ENCODE assay signal across 10 mouse cellular contexts in the genomic region with DNA sequence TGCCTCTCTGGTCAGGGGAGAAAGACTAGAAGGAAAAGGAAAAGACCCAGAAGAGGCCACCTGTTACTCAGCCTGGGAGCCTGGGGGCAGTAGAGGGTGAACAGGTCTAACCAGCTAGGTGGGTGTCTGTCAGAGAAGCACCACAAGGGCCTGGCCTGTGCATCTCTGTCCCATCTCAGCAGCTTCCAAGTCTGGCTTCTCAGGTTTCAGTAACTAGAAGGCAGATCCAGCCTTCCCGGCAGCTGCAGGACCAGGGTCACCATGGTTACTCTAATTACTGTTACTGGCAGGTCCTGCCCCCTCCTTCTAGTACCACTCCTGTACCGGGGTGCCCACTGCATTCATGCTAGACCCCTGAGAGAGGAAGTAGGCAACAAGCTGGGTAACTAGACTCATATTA. TPM values are rescaled to one million over a fixed set of nuclear protein-coding genes. Genes with fewer than 3 reads are reported as not detected.
DNase-seq lines count a peak whose midpoint lies in the region; ATAC-seq and TF ChIP-seq lines count a peak whose summit lies in the region.
"Had no signal": no experiment of that assay in that cellular context is flagged by ENCODE, and none has a peak within 500 bp of the region (broad histone marks: within the 10 kb centered on the region; RNA-seq: fewer than 3 reads in every experiment).

No protein-coding gene starts in this region.

- DNase-seq in kidney, postnatal 0 days (ENCODE audit: low spot score) = peak; percentile 54
- DNase-seq in kidney, adult 18-20 months = no peak
- DNase-seq in neural tube, embryonic 11.5 days (ENCODE audit: low spot score) = no peak
- DNase-seq in cerebellum, adult 9-11 months = no peak
- DNase-seq in cerebellum, postnatal 36 days = no peak
- DNase-seq: liver, embryonic 13.5 days had no signal

- WGBS in kidney, postnatal 0 days = 7% methylated on average over 2 of the region's 2 CpGs
- 7% methylated on average over 2 of the region's 2 CpGs for WGBS in forebrain, embryonic 13.5 days
- WGBS in neural tube, embryonic 11.5 days = 7% methylated on average over 2 of the region's 2 CpGs

- H3K4me2 ChIP-seq in kidney, postnatal 0 days (ENCODE audit: low read length) = no peak overlapping the region
- no peak overlapping the region for H3K4me2 ChIP-seq in forebrain, embryonic 13.5 days
- H3K4me2 ChIP-seq in neural tube, embryonic 11.5 days (ENCODE audit: low read depth) = no peak overlapping the region
- H3K4me2 ChIP-seq: hindbrain, embryonic 15.5 days; liver, embryonic 13.5 days had no signal

- no peak overlapping the region for H3K9ac ChIP-seq in kidney, postnatal 0 days (ENCODE audit: low read depth, low read length)
- peak overlapping the region; percentile 54 for H3K9ac ChIP-seq in forebrain, embryonic 13.5 days
- H3K9ac ChIP-seq in neural tube, embryonic 11.5 days (ENCODE audit: low read length) = no peak overlapping the region
- H3K9ac ChIP-seq: hindbrain, embryonic 15.5 days; liver, embryonic 13.5 days had no signal

- H3K36me3 ChIP-seq in kidney, postnatal 0 days (ENCODE audit: insufficient read depth, low read length) = peaks cover 27% of the 10 kb centered on the region
- peaks cover 42% of the 10 kb centered on the region for H3K36me3 ChIP-seq in forebrain, embryonic 13.5 days (ENCODE audit: poor library complexity, severe bottlenecking)
- H3K36me3 ChIP-seq in neural tube, embryonic 11.5 days (ENCODE audit: control insufficient read depth, insufficient read depth, low read length) = peaks cover 12% of the 10 kb centered on the region

- no peak for TF ChIP-seq POLR2A in bone marrow macrophage, adult 2 months (IDR thresholded peaks at IDR 0.05; ENCODE audit: borderline replicate concordance, low read depth, low read length)

- H3K9me3 ChIP-seq in kidney, postnatal 0 days (replicated peaks; ENCODE audit: low read length) = no peaks in the 10 kb centered on the region
- H3K9me3 ChIP-seq in forebrain, embryonic 13.5 days (replicated peaks) = no peaks in the 10 kb centered on the region
- H3K9me3 ChIP-seq in neural tube, embryonic 11.5 days (ENCODE audit: control insufficient read depth, low read length) = no peaks in the 10 kb centered on the region
- H3K9me3 ChIP-seq: hindbrain, embryonic 15.5 days; liver, embryonic 13.5 days had no signal

- H3K27me3 ChIP-seq in kidney, postnatal 0 days (ENCODE audit: insufficient read depth, low read length) = no peaks in the 10 kb centered on the region
- no peaks in the 10 kb centered on the region for H3K27me3 ChIP-seq in forebrain, embryonic 13.5 days
- H3K27me3 ChIP-seq in neural tube, embryonic 11.5 days (ENCODE audit: control insufficient read depth, insufficient read depth, low read length) = no peaks in the 10 kb centered on the region
- H3K27me3 ChIP-seq: hindbrain, embryonic 15.5 days; liver, embryonic 13.5 days had no signal

- H3K27ac ChIP-seq in kidney, postnatal 0 days = no peak overlapping the region
- H3K27ac ChIP-seq in bone marrow macrophage, adult 2 months (ENCODE audit: insufficient read depth, low read depth, low read length) = peak overlapping the region; percentile 11
- H3K27ac ChIP-seq in forebrain, embryonic 13.5 days = no peak overlapping the region
- 0 out of 2 replicates have a peak overlapping the region, but pooled peaks have one; percentile 11 for H3K27ac ChIP-seq in neural tube, embryonic 11.5 days (ENCODE audit: low read depth, low read length)
- H3K27ac ChIP-seq: hindbrain, embryonic 15.5 days; liver, embryonic 13.5 days had no signal

- no peaks in the 10 kb centered on the region for H3K4me1 ChIP-seq in kidney, postnatal 0 days (replicated peaks; ENCODE audit: insufficient read depth, low read length)
- H3K4me1 ChIP-seq in bone marrow macrophage, adult 2 months (ENCODE audit: control insufficient read depth, insufficient read depth, low read length) = peaks cover 53% of the 10 kb centered on the region
- peaks cover 23% of the 10 kb centered on the region for H3K4me1 ChIP-seq in forebrain, embryonic 13.5 days
- 0 out of 2 replicates have a peak, but pooled peaks cover 5% of the 10 kb centered on the region for H3K4me1 ChIP-seq in neural tube, embryonic 11.5 days (ENCODE audit: control insufficient read depth, insufficient read depth, low read length)

- no peak overlapping the region for H3K4me3 ChIP-seq in kidney, postnatal 0 days (replicated peaks; ENCODE audit: low read depth, low read length)
- H3K4me3 ChIP-seq in bone marrow macrophage, adult 2 months (ENCODE audit: insufficient read depth, low read length) = no peak overlapping the region
- H3K4me3 ChIP-seq in forebrain, embryonic 13.5 days = no peak overlapping the region
- H3K4me3 ChIP-seq in neural tube, embryonic 11.5 days (ENCODE audit: low read depth, low read length) = no peak overlapping the region
- H3K4me3 ChIP-seq: hindbrain, embryonic 15.5 days; liver, embryonic 13.5 days had no signal

- TF ChIP-seq CTCF in kidney, postnatal 0 days (IDR thresholded peaks at IDR 0.05; ENCODE audit: low read depth) = 0 out of 2 replicates have a peak, but pooled peaks have one; percentile 15
- no peak for TF ChIP-seq CTCF in bone marrow macrophage, adult 2 months (IDR thresholded peaks at IDR 0.05; ENCODE audit: low read depth, low read length)

- peak; percentile 37; the same call in 1 of the 2 replicates for ATAC-seq in kidney, postnatal 0 days (replicated peaks; ENCODE audit: low FRiP score, low read depth)
- ATAC-seq in forebrain, embryonic 13.5 days = peak; percentile 59; the same call in 1 of the 2 replicates
- ATAC-seq in neural tube, embryonic 11.5 days (ENCODE audit: insufficient read depth, low FRiP score, low TSS enrichment) = no peak
- ATAC-seq in granulocyte monocyte progenitor cell, adult 5-6 weeks (replicated peaks; ENCODE audit: poor library complexity, severe bottlenecking) = no peak

RNA-seq across cellular contexts. Expression of gene Dnmt1, which starts 15.8 kb away (rescaled TPM):
- polyA plus RNA-seq in kidney, postnatal 0 days (2015; fragmentation: Nextera tagmentation; extraction: Ambion mirVana) = 34.1 and 43.1 TPM in 2 replicates
- 53.0 and 54.5 TPM in 2 replicates for polyA plus RNA-seq in bone marrow macrophage, adult 2 months (2012; ENCODE audit: insufficient read depth, insufficient read length, missing spikeins)
- polyA plus RNA-seq in forebrain, embryonic 13.5 days (2015; fragmentation: Nextera tagmentation; extraction: Ambion mirVana) = 92.4 and 103 TPM in 2 replicates
- 70.3 and 72.7 TPM in 2 replicates for polyA plus RNA-seq in neural tube, embryonic 11.5 days (2014; fragmentation: Nextera tagmentation; extraction: Ambion mirVana)
- total RNA-seq in granulocyte monocyte progenitor cell, adult 5-6 weeks (2014; fragmentation: Nextera tagmentation) = 172 and 204 TPM in 2 replicates
- 244 and 247 TPM in 2 replicates for total RNA-seq in granulocyte monocyte progenitor cell, adult 5-6 weeks (2017)

RNA-seq across cellular contexts. Expression of gene S1pr2, which starts 32.7 kb away (rescaled TPM):
- 21.3 and 23.3 TPM in 2 replicates for polyA plus RNA-seq in kidney, postnatal 0 days (2015; fragmentation: Nextera tagmentation; extraction: Ambion mirVana)
- polyA plus RNA-seq in bone marrow macrophage, adult 2 months (2012; ENCODE audit: insufficient read depth, insufficient read length, missing spikeins) = 46.5 and 48.2 TPM in 2 replicates
- 6.8 and 10.3 TPM in 2 replicates for polyA plus RNA-seq in forebrain, embryonic 13.5 days (2015; fragmentation: Nextera tagmentation; extraction: Ambion mirVana)
- polyA plus RNA-seq in neural tube, embryonic 11.5 days (2014; fragmentation: Nextera tagmentation; extraction: Ambion mirVana) = 24.8 and 28.5 TPM in 2 replicates
- 3.7 and 11.0 TPM in 2 replicates for total RNA-seq in granulocyte monocyte progenitor cell, adult 5-6 weeks (2014; fragmentation: Nextera tagmentation)
- total RNA-seq in granulocyte monocyte progenitor cell, adult 5-6 weeks (2017) = 3.2 and 3.4 TPM in 2 replicates

RNA-seq across cellular contexts. Expression of gene Eif3g, which starts 45.5 kb away (rescaled TPM):
- 234 and 243 TPM in 2 replicates for polyA plus RNA-seq in kidney, postnatal 0 days (2015; fragmentation: Nextera tagmentation; extraction: Ambion mirVana)
- polyA plus RNA-seq in bone marrow macrophage, adult 2 months (2012; ENCODE audit: insufficient read depth, insufficient read length, missing spikeins) = 65.4 and 71.5 TPM in 2 replicates
- polyA plus RNA-seq in forebrain, embryonic 13.5 days (2015; fragmentation: Nextera tagmentation; extraction: Ambion mirVana) = 327 and 332 TPM in 2 replicates
- polyA plus RNA-seq in neural tube, embryonic 11.5 days (2014; fragmentation: Nextera tagmentation; extraction: Ambion mirVana) = 352 and 373 TPM in 2 replicates
- 224 and 262 TPM in 2 replicates for total RNA-seq in granulocyte monocyte progenitor cell, adult 5-6 weeks (2014; fragmentation: Nextera tagmentation)
- total RNA-seq in granulocyte monocyte progenitor cell, adult 5-6 weeks (2017) = 187 and 207 TPM in 2 replicates

RNA-seq across cellular contexts. Expression of gene Ppan, which starts 55.9 kb away (rescaled TPM):
- 56.3 and 57.9 TPM in 2 replicates for polyA plus RNA-seq in kidney, postnatal 0 days (2015; fragmentation: Nextera tagmentation; extraction: Ambion mirVana)
- 9.2 and 11.9 TPM in 2 replicates for polyA plus RNA-seq in bone marrow macrophage, adult 2 months (2012; ENCODE audit: insufficient read depth, insufficient read length, missing spikeins)
- 57.7 and 65.2 TPM in 2 replicates for polyA plus RNA-seq in forebrain, embryonic 13.5 days (2015; fragmentation: Nextera tagmentation; extraction: Ambion mirVana)
- polyA plus RNA-seq in neural tube, embryonic 11.5 days (2014; fragmentation: Nextera tagmentation; extraction: Ambion mirVana) = 60.8 and 64.0 TPM in 2 replicates
- 88.0 and 115 TPM in 2 replicates for total RNA-seq in granulocyte monocyte progenitor cell, adult 5-6 weeks (2014; fragmentation: Nextera tagmentation)
- total RNA-seq in granulocyte monocyte progenitor cell, adult 5-6 weeks (2017) = 172 and 173 TPM in 2 replicates

RNA-seq across cellular contexts. Expression of gene Mrpl4, which starts 58.6 kb away (rescaled TPM):
- polyA plus RNA-seq in kidney, postnatal 0 days (2015; fragmentation: Nextera tagmentation; extraction: Ambion mirVana) = 155 and 158 TPM in 2 replicates
- 52.7 and 61.3 TPM in 2 replicates for polyA plus RNA-seq in bone marrow macrophage, adult 2 months (2012; ENCODE audit: insufficient read depth, insufficient read length, missing spikeins)
- 115 and 124 TPM in 2 replicates for polyA plus RNA-seq in forebrain, embryonic 13.5 days (2015; fragmentation: Nextera tagmentation; extraction: Ambion mirVana)
- 131 and 135 TPM in 2 replicates for polyA plus RNA-seq in neural tube, embryonic 11.5 days (2014; fragmentation: Nextera tagmentation; extraction: Ambion mirVana)
- 44.8 and 73.4 TPM in 2 replicates for total RNA-seq in granulocyte monocyte progenitor cell, adult 5-6 weeks (2014; fragmentation: Nextera tagmentation)
- total RNA-seq in granulocyte monocyte progenitor cell, adult 5-6 weeks (2017) = 44.5 and 46.0 TPM in 2 replicates

Comparison
In these comparisons a context has a peak if more than half of its experiments do, and no peak if none do; other contexts are left out.
1. ATAC-seq: peak in kidney, postnatal 0 days (single experiment) and forebrain, embryonic 13.5 days (single experiment); none in neural tube, embryonic 11.5 days (single experiment) and granulocyte monocyte progenitor cell, adult 5-6 weeks (single experiment).
2. H3K27ac ChIP-seq: peak in bone marrow macrophage, adult 2 months (single experiment) and neural tube, embryonic 11.5 days (single experiment); none in kidney, postnatal 0 days (single experiment) and forebrain, embryonic 13.5 days (single experiment).